Mouse (Mus musculus): ENCODE measurements around the gene Syt2.

- no peak for TF ChIP-seq CTCF (IDR thresholded peaks at IDR 0.05; ENCODE audit: borderline replicate concordance, control insufficient read depth, extremely low read depth, insufficient read depth, low read length, poor library complexity)
- no peak for TF ChIP-seq POLR2A (IDR thresholded peaks at IDR 0.05; ENCODE audit: control insufficient read depth, extremely low read depth, insufficient read depth, low read length, poor library complexity)
Observed at GRCm38 (mm10) chr1:134727256-134727655, 80.8 kb downstream of the Syt2 start.
